Mouse (Mus musculus): ENCODE data around the gene Vmn2r87.
"Not testable (repeated sequence)": the region's sequence is repeated elsewhere in the genome, so short reads cannot be mapped to it uniquely, and the experiment has no call there.

Gene Vmn2r87

GRCm38 (mm10) chr10:130497296-130497695 lies at the start of gene Vmn2r87:
Gene Vmn2r87 (minus strand): TSS chr10:130497396.
- in situ Hi-C loops (cut with MboI, MseI) = no loop called here

DNA sequence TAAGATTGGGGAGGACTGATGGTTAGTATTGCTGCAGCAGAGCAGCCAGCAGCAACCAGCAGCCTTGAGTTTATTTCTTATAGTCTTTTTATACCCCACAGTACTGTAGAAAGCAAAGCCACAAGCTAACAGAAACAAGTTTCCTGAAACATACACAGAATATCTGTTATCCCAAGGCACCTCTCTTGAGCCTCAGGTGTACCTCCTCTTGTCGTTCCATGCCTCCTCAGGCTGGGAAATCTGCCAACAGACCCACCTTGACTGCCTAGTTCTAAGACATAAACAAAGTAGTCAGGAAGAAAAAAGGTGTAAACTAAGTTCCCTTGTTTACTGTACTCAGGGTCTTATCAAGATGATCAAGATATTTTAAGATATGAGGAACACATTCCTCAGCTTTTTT lies 47.1 kb upstream of the Vmn2r87 start:
- in situ Hi-C loops (cut with MboI, MseI) = not testable (repeated sequence)

DNA sequence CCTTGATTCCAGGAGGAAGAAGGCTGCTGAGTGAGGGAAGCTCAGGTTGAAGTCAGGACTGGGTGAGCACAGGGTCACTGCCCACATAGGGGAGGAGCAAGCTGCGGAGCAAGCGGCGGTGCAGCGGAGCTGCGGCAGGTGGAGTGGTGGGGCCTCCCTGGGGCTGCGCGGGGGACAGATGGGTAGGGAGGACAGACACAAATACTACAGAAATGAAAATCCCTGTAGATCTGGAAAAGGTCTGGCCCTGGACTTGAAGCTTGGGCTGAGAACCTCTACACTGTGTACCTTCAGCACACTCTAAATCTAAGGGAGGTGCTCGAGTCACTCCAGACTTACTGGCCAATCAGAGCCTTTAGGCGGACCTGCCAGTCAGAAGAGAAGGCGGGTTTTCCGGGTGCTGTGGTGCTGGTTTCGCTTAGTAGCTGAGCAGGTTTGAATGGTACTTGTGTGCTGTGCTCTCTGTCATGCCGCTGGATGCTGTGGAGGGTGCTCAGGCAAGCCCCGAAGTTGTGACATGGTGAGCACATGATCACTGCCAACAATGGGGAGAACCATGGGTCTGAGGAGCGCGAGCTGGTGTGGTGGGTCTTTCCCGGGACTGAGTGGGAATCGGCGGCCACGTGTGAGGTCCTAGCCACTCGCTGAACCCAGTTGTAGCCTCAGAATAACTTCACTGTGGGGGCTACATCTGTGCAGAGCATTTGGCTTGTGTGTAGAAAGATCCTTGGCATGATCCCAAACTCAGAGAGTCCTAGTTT lies 44.9 kb upstream of the Vmn2r87 start:
- in situ Hi-C loops (cut with MboI, MseI) = not testable (repeated sequence)

DNA sequence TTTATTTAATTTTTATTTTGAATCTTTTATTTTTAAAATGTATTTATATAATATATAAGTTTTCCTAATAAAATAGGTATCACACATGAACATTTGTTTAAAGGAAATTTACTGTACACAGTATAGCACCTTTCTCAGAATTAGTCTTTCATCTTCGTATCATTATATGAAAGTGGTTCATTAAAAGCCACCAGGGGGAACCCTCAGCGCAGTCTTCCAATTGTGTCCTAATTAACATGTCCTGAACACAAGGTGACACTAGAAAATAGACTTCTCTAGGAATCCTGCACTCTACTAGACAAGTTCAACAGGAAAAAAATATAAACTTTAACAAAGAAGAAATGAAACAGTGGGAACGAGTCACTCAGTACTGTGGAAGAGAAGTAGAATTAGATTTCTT lies 38.9 kb upstream of the Vmn2r87 start:
- in situ Hi-C loops (cut with MboI, MseI) = no loop called here

GRCm38 (mm10) chr10:130527926-130528325 lies 30.7 kb upstream of the Vmn2r87 start:
- in situ Hi-C loops (cut with MboI, MseI) = no loop called here

GRCm38 (mm10) chr10:130470311-130470760 lies 26.9 kb downstream of the Vmn2r87 start:
- in situ Hi-C loops (cut with MboI, MseI) = no loop called here

GRCm38 (mm10) chr10:130455950-130456349 lies 41.2 kb downstream of the Vmn2r87 start, which contains the start of gene Vmn2r86:
Gene Vmn2r86 (minus strand): TSS chr10:130456050.
- in situ Hi-C loops (cut with MboI, MseI) = not testable (repeated sequence)

DNA sequence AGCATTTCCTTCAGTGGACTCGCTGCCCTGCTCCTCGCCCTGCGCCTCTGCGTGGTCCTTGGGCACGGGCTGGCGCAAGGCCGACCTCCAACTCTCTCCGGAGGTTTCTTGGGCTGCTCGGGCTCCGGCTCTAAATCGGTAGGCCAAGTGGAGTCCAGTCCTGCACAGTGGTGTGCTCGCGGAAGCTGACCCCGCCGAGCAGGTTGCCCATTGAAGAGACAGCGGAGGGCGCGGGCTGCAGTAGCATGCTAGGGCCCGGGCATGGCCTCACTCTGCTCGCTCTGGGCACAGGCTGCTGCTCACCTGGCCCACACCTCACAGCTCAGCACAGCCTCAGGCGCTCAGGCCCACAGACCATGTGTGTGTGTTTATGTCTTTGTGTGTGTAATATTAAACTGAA lies 52.4 kb downstream of the Vmn2r87 start:
- in situ Hi-C loops (cut with MboI, MseI) = no loop called here

DNA sequence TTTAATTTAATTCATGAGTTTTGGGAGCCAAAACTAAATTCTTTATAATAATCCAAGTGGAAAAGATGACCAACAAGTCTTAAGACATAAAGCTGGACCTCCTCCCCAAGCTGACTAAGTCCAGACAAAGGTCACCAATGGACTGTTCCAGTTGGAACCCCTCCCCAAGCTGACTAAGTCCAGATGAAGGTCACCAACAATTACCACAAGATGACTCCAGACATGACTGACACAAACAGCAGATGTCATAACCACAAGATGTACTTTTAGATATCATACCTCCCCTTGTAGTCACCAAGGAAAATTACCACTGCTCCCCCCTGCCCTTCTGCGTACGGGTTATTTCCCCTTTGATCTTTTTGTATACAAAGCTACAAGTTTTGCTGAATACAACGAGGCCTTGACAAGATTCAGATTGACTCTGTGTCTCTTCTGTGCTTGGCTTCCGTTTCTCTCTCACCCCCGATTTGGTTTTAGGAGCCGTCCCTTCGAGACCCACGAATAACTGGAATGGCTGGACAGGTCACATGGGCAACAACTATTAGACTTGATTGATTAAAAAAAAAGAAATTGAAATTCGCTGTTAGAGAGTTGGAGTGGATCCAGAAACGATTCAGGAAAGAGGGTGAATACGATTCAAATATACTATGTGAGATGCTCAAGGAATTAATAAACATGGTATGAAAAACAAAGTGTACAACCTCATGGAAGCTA lies 62.9 kb downstream of the Vmn2r87 start:
- in situ Hi-C loops (cut with MboI, MseI) = not testable (repeated sequence)

GRCm38 (mm10) chr10:130429603-130430002 lies 67.6 kb downstream of the Vmn2r87 start, which contains the start of gene Vmn2r85:
Gene Vmn2r85 (minus strand): TSS chr10:130429703.
- in situ Hi-C loops (cut with MboI, MseI) = not testable (repeated sequence)

GRCm38 (mm10) chr10:130422368-130422767 lies 74.8 kb downstream of the Vmn2r87 start:
- in situ Hi-C loops (cut with MboI, MseI) = not testable (repeated sequence)
